Mouse (Mus musculus): Measurements from ENCODE around the gene Mast4.

- TF ChIP-seq EP300 (IDR thresholded peaks at IDR 0.05; ENCODE audit: insufficient read depth, low read depth, low read length) (no peak), POLR2A (IDR thresholded peaks at IDR 0.05; ENCODE audit: insufficient read depth, low read depth, low read length) (no peak)
Observed at GRCm38 (mm10) chr13:103102598-103102997, 231.7 kb downstream of the Mast4 start.

All from heart, adult 2 months (tissue).